Mouse (Mus musculus) myocyte (in vitro differentiated cells): ENCODE data around the gene Zranb1. TPM values are rescaled to one million over a fixed set of nuclear protein-coding genes. Genes with fewer than 3 reads are reported as not detected.
A peak's percentile ranks its signal among the peaks of the same experiment; 100 is the strongest.

Source experiments
- H3K27me3 ChIP-seq: one replicate; pipeline ENCODE4 v1.6.1; 2011; ENCODE audit not compliant: control insufficient read depth, insufficient read depth, insufficient read length
- H3K36me3 ChIP-seq: one replicate; pipeline ENCODE4 v1.6.1; 2011; ENCODE audit not compliant: control insufficient read depth, insufficient read depth
- H3K4me2 ChIP-seq: one replicate; pipeline ENCODE4 v1.6.1; 2011; ENCODE audit warnings: low read depth, control low read depth
- H3K4me3 ChIP-seq: one replicate; pipeline ENCODE4 v1.5.1; 2011; ENCODE audit warnings: mild to moderate bottlenecking, control low read depth, moderate library complexity
- H3K79me2 ChIP-seq: one replicate; pipeline ENCODE4 v1.6.1; 2011; ENCODE audit not compliant: control insufficient read depth, insufficient read depth
- H3ac ChIP-seq: one replicate; pipeline ENCODE4 v1.6.1; 2011; ENCODE audit not compliant: control insufficient read depth, insufficient read length
- CEBPB ChIP-seq: IDR thresholded peaks from 2 replicates; pipeline ENCODE4 v1.6.1; 2011; ENCODE audit warnings: mild to moderate bottlenecking, moderate library complexity; ENCODE audit not compliant: poor library complexity, insufficient read depth, severe bottlenecking
- E2F4 ChIP-seq: IDR thresholded peaks from one replicate; pipeline ENCODE4 v1.6.1; 2011; ENCODE audit warnings: mild to moderate bottlenecking, control low read depth, moderate library complexity; ENCODE audit not compliant: insufficient read depth
- MAX ChIP-seq: IDR thresholded peaks from one replicate; pipeline ENCODE4 v1.6.1; 2011; ENCODE audit warnings: low read depth, mild to moderate bottlenecking, control low read depth
- MYOD1 ChIP-seq, 3 experiments: IDR thresholded peaks; one replicate each; pipeline ENCODE4 v1.6.1; 2011; ENCODE audit warnings: control low read depth in 2 of 3, low read depth in 2 of 3, mild to moderate bottlenecking in 2 of 3, moderate library complexity in 1 of 3; ENCODE audit not compliant: insufficient read length in 2 of 3, control insufficient read depth in 1 of 3
- MYOG ChIP-seq, 3 experiments: IDR thresholded peaks; one replicate each; pipeline ENCODE4 v1.6.1; 2011; ENCODE audit warnings: control low read depth in 2 of 3, low read depth in 2 of 3, mild to moderate bottlenecking in 2 of 3; ENCODE audit not compliant: insufficient read length in 2 of 3, control insufficient read depth in 1 of 3, insufficient read depth in 1 of 3
- POLR2A ChIP-seq: IDR thresholded peaks from one replicate; pipeline ENCODE4 v1.6.1; 2011; ENCODE audit warnings: low read depth, mild to moderate bottlenecking, control low read depth, moderate library complexity; ENCODE audit not compliant: insufficient read length
- POLR2AphosphoS2 ChIP-seq: IDR thresholded peaks from one replicate; pipeline ENCODE4 v1.6.1; 2011; ENCODE audit warnings: low read depth, control low read depth; ENCODE audit not compliant: insufficient read length
- REST ChIP-seq: IDR thresholded peaks from one replicate; pipeline ENCODE4 v1.6.1; 2011; ENCODE audit warnings: mild to moderate bottlenecking, control low read depth, moderate library complexity; ENCODE audit not compliant: insufficient read depth, insufficient read length
- SRF ChIP-seq: IDR thresholded peaks from one replicate; pipeline ENCODE4 v1.6.1; 2011; ENCODE audit warnings: low read depth; ENCODE audit not compliant: control insufficient read depth, insufficient read length
- TCF12 ChIP-seq: IDR thresholded peaks from one replicate; pipeline ENCODE4 v1.6.1; 2011; ENCODE audit warnings: mild to moderate bottlenecking, control low read depth; ENCODE audit not compliant: poor library complexity, insufficient read depth, severe bottlenecking
- TCF3 ChIP-seq: IDR thresholded peaks from one replicate; pipeline ENCODE4 v1.6.1; 2011; ENCODE audit warnings: low read depth, control low read depth; ENCODE audit not compliant: insufficient read length
- USF1 ChIP-seq: IDR thresholded peaks from one replicate; pipeline ENCODE4 v1.6.1; 2011; ENCODE audit warnings: low read depth, mild to moderate bottlenecking, control low read depth, moderate library complexity
- polyA plus RNA-seq: library from polyadenylated mRNA; unstranded; fragments of >200 nt; fragmentation: generic; extraction: Trizol; gene quantifications from one replicate; pipeline ENCODE4 v1.2.1, GENCODE M21; 2012; ENCODE audit warnings: missing spikeins

Zranb1 gene
- polyA plus RNA-seq, 1 experiment = 14.6 TPM

DNA sequence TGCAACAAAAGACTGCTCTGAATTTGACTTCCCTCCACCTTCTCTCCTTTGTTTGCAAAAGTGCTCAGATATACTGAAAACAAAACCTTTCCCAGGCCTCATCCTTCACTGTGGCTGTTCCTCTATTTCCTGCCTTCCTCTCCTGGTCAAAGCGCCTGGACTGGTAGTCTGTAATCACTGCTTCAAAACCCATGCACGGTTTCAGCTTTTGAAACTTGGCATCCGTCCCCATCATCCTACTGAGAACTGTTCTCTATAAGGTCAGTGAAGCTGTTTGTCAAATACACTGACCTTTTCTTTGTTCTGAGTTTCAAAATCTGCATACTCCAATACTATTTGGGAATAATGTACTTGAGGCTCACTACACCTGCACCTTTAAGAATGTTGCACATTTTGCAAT is 3.7 kb upstream of the Zranb1 start:
- H3K36me3 ChIP-seq = no peaks in the 10 kb centered on the region
- H3K79me2 ChIP-seq = peaks cover 6% of the 10 kb centered on the region
- no peak overlapping the region for H3K4me3 ChIP-seq
- H3ac ChIP-seq = no peak overlapping the region
- no peak overlapping the region for H3K4me2 ChIP-seq
- TF ChIP-seq CEBPB (no peak), TCF3 (no peak), POLR2A (no peak), REST (no peak), MAX (no peak), E2F4 (no peak), USF1 (no peak), POLR2AphosphoS2 (no peak), MYOG (IDR thresholded peaks at IDR 0.05; ENCODE audit: control insufficient read depth in 1 of 3, insufficient read depth in 1 of 3, insufficient read length in 2 of 3, low read depth in 2 of 3) (no peak), SRF (no peak), MYOD1 (IDR thresholded peaks at IDR 0.05; ENCODE audit: control insufficient read depth in 1 of 3, insufficient read length in 2 of 3, low read depth in 2 of 3) (no peak)
- H3K27me3 ChIP-seq = no peaks in the 10 kb centered on the region

DNA sequence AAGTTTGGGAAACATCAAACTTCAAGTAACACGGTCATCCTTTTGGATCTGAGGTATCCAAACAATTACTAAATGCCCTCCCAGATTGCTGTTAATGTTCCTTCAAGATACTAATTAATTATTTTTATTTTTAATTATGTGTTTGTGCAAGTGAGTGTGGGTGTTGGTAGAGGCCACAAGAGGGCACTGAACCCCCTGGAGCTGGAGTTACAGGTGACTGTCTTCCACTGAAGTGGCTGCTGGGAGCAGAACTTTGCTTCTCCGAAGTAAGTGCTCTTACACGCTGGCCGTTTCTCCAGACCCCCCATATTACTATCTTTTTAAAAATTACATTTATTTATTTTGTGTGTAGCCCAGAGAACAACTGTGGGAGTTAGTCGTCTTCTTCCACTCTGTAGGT is 887 bp upstream of the Zranb1 start:
- no peaks in the 10 kb centered on the region for H3K27me3 ChIP-seq
- peak overlapping the region; percentile 79 for H3K4me3 ChIP-seq
- no peak for TF ChIP-seq MAX
- TF ChIP-seq USF1 = no peak
- TF ChIP-seq E2F4 = no peak
- no peak for TF ChIP-seq TCF12
- no peak for TF ChIP-seq MYOD1 (IDR thresholded peaks at IDR 0.05; ENCODE audit: control insufficient read depth in 1 of 3, insufficient read length in 2 of 3, low read depth in 2 of 3)
- TF ChIP-seq POLR2AphosphoS2 = no peak
- no peak for TF ChIP-seq REST
- TF ChIP-seq CEBPB = no peak
- no peak for TF ChIP-seq POLR2A
- TF ChIP-seq MYOG (IDR thresholded peaks at IDR 0.05; ENCODE audit: control insufficient read depth in 1 of 3, insufficient read depth in 1 of 3, insufficient read length in 2 of 3, low read depth in 2 of 3) = no peak
- TF ChIP-seq TCF3 = no peak
- no peak for TF ChIP-seq SRF
- peak overlapping the region; percentile 87 for H3K4me2 ChIP-seq
- H3K79me2 ChIP-seq = peaks cover 34% of the 10 kb centered on the region
- H3ac ChIP-seq = peak overlapping the region; percentile 76
- H3K36me3 ChIP-seq = no peaks in the 10 kb centered on the region

DNA sequence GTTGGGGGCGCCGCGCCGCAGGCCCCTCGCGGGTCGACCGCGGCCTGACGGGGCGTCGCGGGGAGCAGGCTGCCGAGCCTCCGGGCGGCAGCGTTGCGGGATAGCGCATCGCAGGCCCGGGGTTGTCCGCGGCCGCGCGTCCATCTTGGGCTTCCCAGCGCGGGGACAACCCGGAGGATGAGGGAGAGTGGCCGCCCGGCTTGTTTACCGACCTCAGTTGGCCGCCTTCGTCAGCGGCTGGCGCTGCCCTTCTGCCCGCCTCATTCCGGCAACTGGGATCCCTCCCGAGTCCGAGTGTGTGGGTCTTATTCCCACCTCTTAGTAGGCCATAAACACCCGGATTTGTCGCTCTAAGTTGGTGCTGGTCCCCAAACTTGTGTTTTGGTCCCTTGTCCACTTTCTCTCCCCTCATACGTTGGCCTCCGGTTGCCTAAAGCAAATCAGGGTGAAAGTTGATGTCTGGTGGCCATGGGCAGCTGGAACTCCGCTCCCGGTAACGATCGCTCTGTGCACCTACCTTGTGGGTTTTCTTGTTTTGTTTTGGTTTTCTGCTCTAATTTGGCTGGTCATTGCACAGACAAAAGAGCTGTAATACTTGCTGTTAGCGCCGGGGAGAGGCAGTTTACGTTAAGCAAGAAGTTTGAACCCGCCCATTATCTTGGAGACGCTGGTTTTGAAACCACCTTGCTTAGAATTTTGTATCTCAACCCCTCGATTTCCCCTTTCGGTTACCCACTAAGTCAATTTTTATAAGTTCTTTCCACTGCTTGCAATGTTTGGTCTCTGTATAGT is 814 bp downstream of the Zranb1 start:
- Histone ChIP-seq H3K4me3 (peak overlapping the region; percentile 79), H3K36me3 (no peaks in the 10 kb centered on the region), H3ac (peak overlapping the region; percentile 76), H3K79me2 (peaks cover 51% of the 10 kb centered on the region), H3K27me3 (no peaks in the 10 kb centered on the region), H3K4me2 (peak overlapping the region; percentile 75)
- TF ChIP-seq POLR2AphosphoS2 (peak; percentile 13), REST (no peak)

DNA sequence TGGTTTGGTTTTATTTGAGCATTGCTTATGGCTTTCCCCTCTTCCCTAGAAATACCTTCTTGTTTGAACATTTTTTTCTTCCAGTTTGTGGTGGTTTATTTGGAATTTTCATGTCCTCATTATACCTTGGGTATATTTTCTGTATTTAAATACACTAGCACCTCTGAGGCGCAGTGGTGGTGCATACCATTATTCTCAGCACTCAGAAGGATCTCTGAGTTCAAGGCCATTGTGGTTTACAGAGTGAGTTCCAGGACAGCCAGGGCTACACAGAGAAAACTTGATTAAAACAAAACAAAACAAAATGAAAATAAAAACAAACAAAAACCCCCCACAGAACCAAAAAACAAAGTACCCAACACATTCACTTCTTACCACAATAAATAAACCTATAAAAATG is 2.4 kb downstream of the Zranb1 start:
- Histone ChIP-seq H3K79me2 (peaks cover 67% of the 10 kb centered on the region), H3K27me3 (no peaks in the 10 kb centered on the region), H3K36me3 (no peaks in the 10 kb centered on the region), H3ac (no peak overlapping the region), H3K4me3 (peak overlapping the region; percentile 79), H3K4me2 (peak overlapping the region; percentile 75)
- TF ChIP-seq E2F4 (no peak), MYOG (IDR thresholded peaks at IDR 0.05; ENCODE audit: control insufficient read depth in 1 of 3, insufficient read depth in 1 of 3, insufficient read length in 2 of 3, low read depth in 2 of 3) (no peak), MYOD1 (IDR thresholded peaks at IDR 0.05; ENCODE audit: control insufficient read depth in 1 of 3, insufficient read length in 2 of 3, low read depth in 2 of 3) (no peak), TCF12 (no peak), TCF3 (no peak)

DNA sequence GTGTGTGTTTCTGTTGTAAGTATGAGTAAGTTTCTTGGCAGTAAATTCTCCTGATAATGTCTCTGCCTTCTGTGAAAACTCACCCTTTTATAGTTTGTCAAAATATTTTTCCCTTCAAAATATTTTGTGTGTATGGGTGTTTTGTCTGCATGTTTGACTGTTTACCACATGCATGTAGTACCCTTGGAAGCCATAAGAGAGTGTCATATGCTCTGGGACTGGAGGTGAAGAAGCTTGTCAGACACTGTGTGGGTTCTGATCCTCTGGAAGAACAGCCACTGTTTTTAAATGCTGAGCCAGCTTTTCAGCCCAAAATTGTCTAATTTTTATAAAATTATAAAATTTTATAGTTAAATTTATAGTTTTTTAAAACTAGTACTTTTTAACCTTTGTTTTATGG is 3.8 kb downstream of the Zranb1 start:
- peaks cover 81% of the 10 kb centered on the region for H3K79me2 ChIP-seq
- H3K4me2 ChIP-seq = no peak overlapping the region
- no peak overlapping the region for H3K4me3 ChIP-seq
- H3ac ChIP-seq = no peak overlapping the region
- no peaks in the 10 kb centered on the region for H3K36me3 ChIP-seq
- TF ChIP-seq POLR2AphosphoS2 = no peak
- no peak for TF ChIP-seq TCF12
- no peak for TF ChIP-seq MAX
- TF ChIP-seq USF1 = no peak
- no peak for TF ChIP-seq TCF3
- TF ChIP-seq POLR2A = no peak
- no peak for TF ChIP-seq CEBPB
- no peak for TF ChIP-seq MYOD1 (IDR thresholded peaks at IDR 0.05; ENCODE audit: control insufficient read depth in 1 of 3, insufficient read length in 2 of 3, low read depth in 2 of 3)
- no peak for TF ChIP-seq REST
- TF ChIP-seq SRF = no peak
- TF ChIP-seq MYOG (IDR thresholded peaks at IDR 0.05; ENCODE audit: control insufficient read depth in 1 of 3, insufficient read depth in 1 of 3, insufficient read length in 2 of 3, low read depth in 2 of 3) = no peak
- TF ChIP-seq E2F4 = no peak
- H3K27me3 ChIP-seq = no peaks in the 10 kb centered on the region
